ENCODE assay signal across 8 mouse cellular contexts in genomic region chr15:99469067-99469466, GRCm38 (mm10). TPM values are rescaled to one million over a fixed set of nuclear protein-coding genes. Genes with fewer than 3 reads are reported as not detected.
DNase-seq lines count a peak whose midpoint lies in the region; ATAC-seq and TF ChIP-seq lines count a peak whose summit lies in the region.

No protein-coding gene starts in this region.

- WGBS in kidney, postnatal 0 days = 40% methylated on average over 3 of the region's 3 CpGs

- no peak overlapping the region for H3K4me2 ChIP-seq in kidney, postnatal 0 days (ENCODE audit: low read length)

- no peaks in the 10 kb centered on the region for H3K9me3 ChIP-seq in kidney, postnatal 0 days (replicated peaks; ENCODE audit: low read length)

- ATAC-seq in kidney, postnatal 0 days (replicated peaks; ENCODE audit: low FRiP score, low read depth) = 0 out of 2 replicates have a peak, but pooled peaks have one; percentile 29
- no peak for ATAC-seq in activated CD4-positive, CD25-positive, alpha-beta regulatory T cell, adult 4 months

- H3K4me1 ChIP-seq in bone marrow macrophage, adult 2 months (ENCODE audit: control insufficient read depth, insufficient read depth, low read length) = peaks cover 4% of the 10 kb centered on the region
- H3K4me1 ChIP-seq in kidney, postnatal 0 days (replicated peaks; ENCODE audit: insufficient read depth, low read length) = no peaks in the 10 kb centered on the region

- H3K27me3 ChIP-seq in kidney, postnatal 0 days (ENCODE audit: insufficient read depth, low read length) = no peaks in the 10 kb centered on the region

- no peaks in the 10 kb centered on the region for H3K36me3 ChIP-seq in kidney, postnatal 0 days (ENCODE audit: insufficient read depth, low read length)

- no peak overlapping the region for H3K4me3 ChIP-seq in bone marrow macrophage, adult 2 months (ENCODE audit: insufficient read depth, low read length)
- no peak overlapping the region for H3K4me3 ChIP-seq in kidney, postnatal 0 days (replicated peaks; ENCODE audit: low read depth, low read length)

- no peak overlapping the region for H3K9ac ChIP-seq in kidney, postnatal 0 days (ENCODE audit: low read depth, low read length)

- peak; percentile 82 for DNase-seq in urinary bladder, postnatal 14 days (ENCODE audit: low spot score)
- DNase-seq in urinary bladder, adult 2 months (ENCODE audit: low spot score) = no peak
- peak; percentile 73 for DNase-seq in forelimb bud, embryonic 11.5 days (ENCODE audit: low read depth, low spot score)
- peak; percentile 93 for DNase-seq in kidney, postnatal 0 days (ENCODE audit: low spot score)
- peak; percentile 71 to 84 for DNase-seq in lung, adult 18-20 months
- peak; percentile 76 to 81 for DNase-seq in right cerebral cortex, adult 2 months (ENCODE audit: low spot score in 2 of 2)

- TF ChIP-seq CTCF in bone marrow macrophage, adult 2 months (IDR thresholded peaks at IDR 0.05; ENCODE audit: low read depth, low read length) = peak; percentile 44
- TF ChIP-seq CTCF in kidney, postnatal 0 days (IDR thresholded peaks at IDR 0.05; ENCODE audit: low read depth) = peak; percentile 96

- no peak overlapping the region for H3K27ac ChIP-seq in bone marrow macrophage, adult 2 months (ENCODE audit: insufficient read depth, low read depth, low read length)
- H3K27ac ChIP-seq in kidney, postnatal 0 days = no peak overlapping the region

- TF ChIP-seq POLR2A in bone marrow macrophage, adult 2 months (IDR thresholded peaks at IDR 0.05; ENCODE audit: borderline replicate concordance, low read depth, low read length) = no peak

RNA-seq across cellular contexts. Expression of gene Bcdin3d, which starts 5.5 kb away (rescaled TPM):
- 5.7 and 5.9 TPM in 2 replicates for polyA plus RNA-seq in urinary bladder, adult 2 months (2012; rRNA removed)
- 5.2 and 6.7 TPM in 2 replicates for polyA plus RNA-seq in bone marrow macrophage, adult 2 months (2012; ENCODE audit: insufficient read depth, insufficient read length, missing spikeins)
- 16.1 and 16.3 TPM in 2 replicates for polyA plus RNA-seq in kidney, postnatal 0 days (2015; fragmentation: Nextera tagmentation; extraction: Ambion mirVana)
- 10 to 100 TPM; 23.3 to 23.5 TPM for polyA plus RNA-seq in activated CD4-positive, CD25-positive, alpha-beta regulatory T cell, adult 4 months (2017; shearing (Covaris generic))

RNA-seq across cellular contexts. Expression of gene Nckap5l, which starts 11.5 kb away (rescaled TPM):
- polyA plus RNA-seq in urinary bladder, adult 2 months (2012; rRNA removed) = 3.3 and 5.0 TPM in 2 replicates
- polyA plus RNA-seq in bone marrow macrophage, adult 2 months (2012; ENCODE audit: insufficient read depth, insufficient read length, missing spikeins) = 4.0 and 10.3 TPM in 2 replicates
- 6.5 and 8.0 TPM in 2 replicates for polyA plus RNA-seq in kidney, postnatal 0 days (2015; fragmentation: Nextera tagmentation; extraction: Ambion mirVana)
- 1 to 10 TPM in 1 of 2 experiments, under 1 TPM in 1; 0.76 to 1.2 TPM for polyA plus RNA-seq in activated CD4-positive, CD25-positive, alpha-beta regulatory T cell, adult 4 months (2017; shearing (Covaris generic))

RNA-seq across cellular contexts. Expression of gene Faim2, which starts 58.9 kb away (rescaled TPM):
- polyA plus RNA-seq in urinary bladder, adult 2 months (2012; rRNA removed) = 0.22 and 0.57 TPM in 2 replicates
- 0.05 TPM in 1 of 2 replicates, not detected in the other for polyA plus RNA-seq in bone marrow macrophage, adult 2 months (2012; ENCODE audit: insufficient read depth, insufficient read length, missing spikeins)
- 0.26 and 0.36 TPM in 2 replicates for polyA plus RNA-seq in kidney, postnatal 0 days (2015; fragmentation: Nextera tagmentation; extraction: Ambion mirVana)
- under 1 TPM in 1 of 2 experiments, not detected in 1; 0.07 TPM for polyA plus RNA-seq in activated CD4-positive, CD25-positive, alpha-beta regulatory T cell, adult 4 months (2017; shearing (Covaris generic))
